ENCODE assay signal across 12 mouse cellular contexts in the genomic region with DNA sequence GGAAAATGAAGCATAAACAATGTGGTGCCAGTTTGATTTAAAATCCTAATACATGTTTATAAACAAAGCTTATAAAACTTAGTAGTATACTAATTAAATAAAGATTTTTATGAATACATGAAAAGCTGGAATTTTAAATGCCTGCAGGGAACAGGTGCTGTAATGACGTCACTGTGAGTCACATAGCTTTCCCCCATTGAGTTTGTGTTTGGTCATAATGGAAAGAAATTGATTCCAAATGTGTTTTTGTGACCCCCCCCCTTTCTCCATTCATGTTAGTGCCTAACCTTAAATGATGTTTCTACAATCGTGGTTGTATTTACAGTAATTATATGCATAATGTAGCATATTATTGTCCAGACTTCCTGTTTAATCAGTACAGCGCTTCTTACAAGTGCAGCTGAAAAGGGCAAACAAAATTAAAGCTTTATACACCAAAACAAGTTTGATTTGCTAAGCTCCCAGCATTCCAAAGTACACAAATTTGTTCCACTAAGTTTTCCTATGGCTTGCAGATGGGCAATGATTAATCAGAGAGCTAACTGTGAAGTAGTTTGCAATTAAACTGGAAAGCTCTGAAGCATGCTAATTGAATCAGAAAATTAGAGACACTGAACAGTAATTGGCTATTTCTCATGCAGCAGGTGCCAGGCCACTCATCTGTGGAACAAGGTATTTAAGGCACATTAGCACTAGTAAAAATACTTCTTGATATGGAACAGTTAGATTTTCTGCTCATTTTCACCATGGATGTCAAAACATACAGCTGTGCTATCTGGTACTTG.
DNase-seq lines count a peak whose midpoint lies in the region; TF ChIP-seq lines count a peak whose summit lies in the region.
"Had no signal": no experiment of that assay in that cellular context is flagged by ENCODE, and none has a peak within 500 bp of the region (broad histone marks: within the 10 kb centered on the region; RNA-seq: fewer than 3 reads in every experiment).

No protein-coding gene starts in this region.

- peaks cover 2% of the 10 kb centered on the region; the same call in 1 of the 2 replicates for H3K4me1 ChIP-seq in heart, adult 2 months (ENCODE audit: control insufficient read depth, insufficient read depth, low read length)

- TF ChIP-seq CTCF in heart, adult 2 months (IDR thresholded peaks at IDR 0.05) = no peak

- no peak for TF ChIP-seq EP300 in heart, adult 2 months (IDR thresholded peaks at IDR 0.05; ENCODE audit: insufficient read depth, low read depth, low read length)

- intact Hi-C loops in heart, adult 2 months (cut with DNase I) = no loop called here

- H3K27ac ChIP-seq in heart, adult 2 months = no peak overlapping the region
- H3K27ac ChIP-seq: limb, embryonic 12.5 days had no signal

- H3K36me3 ChIP-seq in heart, adult 2 months (ENCODE audit: control insufficient read depth, insufficient read depth, low read length) = no peaks in the 10 kb centered on the region
- H3K36me3 ChIP-seq: limb, embryonic 12.5 days had no signal

- TF ChIP-seq POLR2A in heart, adult 2 months (IDR thresholded peaks at IDR 0.05; ENCODE audit: insufficient read depth, low read depth, low read length) = no peak

- H3K9ac ChIP-seq in heart, adult 2 months (ENCODE audit: low read depth, low read length) = no peak overlapping the region
- H3K9ac ChIP-seq: limb, embryonic 12.5 days had no signal

- no peak overlapping the region for H3K4me3 ChIP-seq in heart, adult 2 months
- H3K4me3 ChIP-seq: limb, embryonic 12.5 days had no signal

- peak; percentile 5 for DNase-seq in layer of hippocampus, adult 9-11 months
- DNase-seq in layer of hippocampus, postnatal 36 days = no peak
- DNase-seq in A20 (ENCODE audit: low read depth, low spot score) = peak; percentile 35
- peak; percentile 75 for DNase-seq in brain, adult 2 months (ENCODE audit: low read depth, low spot score)
- DNase-seq in kidney, adult 9 months = peak; percentile 87
- no peak for DNase-seq in heart, adult 2 months
- no peak for DNase-seq in thymus, postnatal 4 days
- no peak for DNase-seq in embryo, embryonic 11 days
- DNase-seq: cerebellum, adult 9-10 months; heart, postnatal 10 days; lung, postnatal 10 days had no signal

- H3K27me3 ChIP-seq in heart, adult 2 months (ENCODE audit: control insufficient read depth, insufficient read depth, low read length) = no peaks in the 10 kb centered on the region
- H3K27me3 ChIP-seq: limb, embryonic 12.5 days had no signal

- no peaks in the 10 kb centered on the region for H3K79me2 ChIP-seq in heart, adult 2 months (replicated peaks; ENCODE audit: control insufficient read depth, insufficient read depth, low read length)

- 66% methylated on average over 3 of the region's 3 CpGs for WGBS in heart, adult 2 months

Comparison
In these comparisons a context has a peak if more than half of its experiments do, and no peak if none do; other contexts are left out.
1. DNase-seq: peak in layer of hippocampus, adult 9-11 months (single experiment), A20 (single experiment), brain, adult 2 months (single experiment) and kidney, adult 9 months (single experiment); none in layer of hippocampus, postnatal 36 days (0 of 2), heart, adult 2 months (0 of 2), thymus, postnatal 4 days (single experiment) and embryo, embryonic 11 days (single experiment).